Mouse (Mus musculus) CH12.LX (cell line): ENCODE measurements around the gene Mmgt2.

Experiments
- CHD2 ChIP-seq: IDR thresholded peaks from 2 replicates; pipeline ENCODE4 v1.6.1; 2011; ENCODE audit warnings: low read length, improper control_type of control experiment
- CTCF ChIP-seq, 2 experiments: IDR thresholded peaks in 1 of 2; conservative IDR thresholded peaks in 1 of 2; 2 replicates each; pipeline ENCODE4 v1.5.1; 2011 to 2012; ENCODE audit warnings: low read depth in 2 of 2, low read length in 2 of 2, improper control_type of control experiment in 1 of 2, inconsistent platforms in 1 of 2, mild to moderate bottlenecking in 1 of 2, moderate library complexity in 1 of 2
- E2F4 ChIP-seq: IDR thresholded peaks from 2 replicates; pipeline ENCODE4 v1.6.1; 2011; ENCODE audit warnings: low read depth, low read length, improper control_type of control experiment; ENCODE audit not compliant: insufficient replicate concordance
- ETS1 ChIP-seq: conservative IDR thresholded peaks from 2 replicates; pipeline ENCODE4 v1.6.1; 2012; ENCODE audit warnings: low read depth, mild to moderate bottlenecking, inconsistent platforms, low read length, improper control_type of control experiment, moderate library complexity
- GABPA ChIP-seq: IDR thresholded peaks from 2 replicates; pipeline ENCODE4 v1.6.1; 2012; ENCODE audit warnings: low read depth, low read length, improper control_type of control experiment, inconsistent platforms; ENCODE audit not compliant: insufficient replicate concordance
- JUND ChIP-seq: conservative IDR thresholded peaks from 2 replicates; pipeline ENCODE4 v1.6.1; 2011; ENCODE audit warnings: low read depth, low read length, improper control_type of control experiment
- KAT2A ChIP-seq: IDR thresholded peaks from 2 replicates; pipeline ENCODE4 v1.6.1; 2012; ENCODE audit warnings: low read length, improper control_type of control experiment, inconsistent platforms; ENCODE audit not compliant: insufficient replicate concordance
- MXI1 ChIP-seq: IDR thresholded peaks from 2 replicates; pipeline ENCODE4 v1.6.1; 2011; ENCODE audit warnings: mild to moderate bottlenecking, low read depth, low read length, improper control_type of control experiment
- POLR2A ChIP-seq: IDR thresholded peaks from 2 replicates; pipeline ENCODE4 v1.6.1; 2011; ENCODE audit warnings: low read depth, mild to moderate bottlenecking, improper control_type of control experiment, low read length
- USF1 ChIP-seq: IDR thresholded peaks from 2 replicates; pipeline ENCODE4 v1.6.1; 2014; ENCODE audit warnings: low read depth, mild to moderate bottlenecking, inconsistent platforms, low read length, improper control_type of control experiment
- ZNF384 ChIP-seq: IDR thresholded peaks from 2 replicates; pipeline ENCODE4 v1.6.1; 2012; ENCODE audit warnings: low read depth, low read length, improper control_type of control experiment, inconsistent platforms

- no peak for TF ChIP-seq CTCF (conservative IDR thresholded peaks at IDR 0.05 in 1 of 2, IDR thresholded peaks at IDR 0.05 in 1 of 2; ENCODE audit: low read depth in 2 of 2, low read length in 2 of 2)
- TF ChIP-seq ZNF384: no peak
- no peak for TF ChIP-seq ETS1
- no peak for TF ChIP-seq E2F4
- no peak for TF ChIP-seq MXI1
- no peak for TF ChIP-seq POLR2A
- TF ChIP-seq CHD2: no peak
- no peak for TF ChIP-seq JUND
- no peak for TF ChIP-seq KAT2A
- no peak for TF ChIP-seq GABPA
- TF ChIP-seq USF1: no peak
Observed at GRCm38 (mm10) chr11:62636105-62636839, 12.2 kb upstream of the Mmgt2 start.
